Mouse (Mus musculus): Measurements from ENCODE around the gene Pde3b. TPM values are rescaled to one million over a fixed set of nuclear protein-coding genes. Genes with fewer than 3 reads are reported as not detected.

Gene Pde3b
- total and polyA plus RNA-seq, 2 experiments from 2014 or later = 3.4 to 18.3 TPM

DNA sequence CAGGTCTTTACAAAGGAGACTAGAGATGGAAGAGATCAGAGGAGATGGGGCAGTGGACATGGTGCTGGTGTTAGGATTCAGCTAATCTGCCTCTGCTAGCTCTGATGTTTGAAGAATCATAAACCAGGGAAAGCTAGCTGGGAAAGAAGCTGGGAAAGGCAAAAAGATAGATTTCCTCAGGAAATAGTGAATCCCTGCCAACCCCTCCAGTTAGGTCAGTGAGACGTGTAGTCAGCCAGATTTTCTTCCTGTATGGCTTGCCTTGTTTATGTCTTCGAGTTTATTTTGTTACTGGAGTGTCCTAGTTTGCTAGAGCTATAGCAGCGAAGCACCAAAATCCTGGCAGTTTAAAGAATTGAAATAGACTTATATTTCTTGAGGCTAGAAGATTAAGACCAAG lies 7.1 kb downstream of the Pde3b start:
- Histone ChIP-seq H3K27me3 (ENCODE audit: insufficient read depth, low read length) (no peaks in the 10 kb centered on the region), H3K4me2 (ENCODE audit: low read depth, low read length) (no peak overlapping the region), H3K27ac (no peak overlapping the region), H3K9me3 (ENCODE audit: low read length) (no peaks in the 10 kb centered on the region), H3K36me3 (ENCODE audit: insufficient read depth, low read length) (no peaks in the 10 kb centered on the region), H3K4me1 (ENCODE audit: insufficient read depth, low read length) (0 out of 2 replicates have a peak, but pooled peaks cover 5% of the 10 kb centered on the region), H3K9ac (replicated peaks; ENCODE audit: low read length) (no peak overlapping the region), H3K4me3 (ENCODE audit: low read length) (no peak overlapping the region)
- 80% methylated on average over 3 of the region's 3 CpGs for WGBS
- DNase-seq (ENCODE audit: low spot score) = no peak
- no peak for ATAC-seq
- TF ChIP-seq CTCF (IDR thresholded peaks at IDR 0.05; ENCODE audit: low read depth) = no peak

DNA sequence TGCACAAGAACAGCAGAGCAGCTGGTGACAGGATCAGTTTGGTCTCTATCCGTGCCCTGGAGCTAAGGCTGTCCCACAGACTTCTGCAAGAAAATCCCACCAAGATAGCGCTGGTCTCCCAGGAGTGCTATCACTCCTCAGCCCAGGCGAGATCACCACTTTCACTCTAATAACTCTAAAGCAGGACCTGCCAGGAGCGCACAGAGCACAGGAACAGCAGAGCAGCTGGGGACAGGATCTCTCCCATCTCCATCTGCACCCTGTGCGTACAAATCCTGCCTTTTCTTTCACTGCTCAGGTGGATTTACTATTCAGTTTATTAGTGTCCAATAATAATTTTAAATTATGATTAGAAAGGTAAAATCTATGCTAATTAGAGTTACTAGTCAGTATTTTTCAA lies 14.7 kb downstream of the Pde3b start:
- DNase-seq (ENCODE audit: low spot score) (no peak), ATAC-seq (no peak)
- Histone ChIP-seq H3K36me3 (ENCODE audit: insufficient read depth, low read length) (no peaks in the 10 kb centered on the region), H3K9ac (replicated peaks; ENCODE audit: low read length) (no peak overlapping the region), H3K9me3 (ENCODE audit: low read length) (no peaks in the 10 kb centered on the region), H3K27me3 (ENCODE audit: insufficient read depth, low read length) (no peaks in the 10 kb centered on the region), H3K27ac (no peak overlapping the region), H3K4me1 (ENCODE audit: insufficient read depth, low read length) (no peaks in the 10 kb centered on the region), H3K4me3 (ENCODE audit: low read length) (no peak overlapping the region), H3K4me2 (ENCODE audit: low read depth, low read length) (no peak overlapping the region)
- TF ChIP-seq CTCF (IDR thresholded peaks at IDR 0.05; ENCODE audit: low read depth) = no peak
- 84% methylated on average over 5 of the region's 5 CpGs for WGBS

DNA sequence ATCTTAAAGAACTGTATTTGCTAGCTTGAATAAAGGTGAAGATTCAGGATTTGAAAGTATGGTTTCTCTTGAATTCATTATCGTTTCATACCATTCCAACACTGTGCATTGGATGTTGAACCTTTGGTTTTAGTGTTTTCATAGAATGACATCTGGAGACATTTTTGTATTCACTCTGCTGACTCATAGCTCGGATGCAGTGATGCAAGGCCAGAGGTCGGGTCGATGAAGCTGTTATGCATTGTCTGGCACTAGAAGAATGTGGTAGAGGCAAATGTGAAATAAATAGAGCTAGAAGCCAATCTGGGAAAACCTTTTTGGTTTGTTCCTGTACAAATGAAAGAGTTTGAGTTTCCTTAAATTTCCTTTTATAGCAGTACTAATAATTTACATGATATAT lies 16.9 kb downstream of the Pde3b start:
- H3K9me3 ChIP-seq (ENCODE audit: low read length) = no peaks in the 10 kb centered on the region
- H3K4me2 ChIP-seq (ENCODE audit: low read depth, low read length) = no peak overlapping the region
- no peaks in the 10 kb centered on the region for H3K36me3 ChIP-seq (ENCODE audit: insufficient read depth, low read length)
- H3K9ac ChIP-seq (replicated peaks; ENCODE audit: low read length) = no peak overlapping the region
- H3K4me1 ChIP-seq (ENCODE audit: insufficient read depth, low read length) = no peaks in the 10 kb centered on the region
- TF ChIP-seq CTCF (IDR thresholded peaks at IDR 0.05; ENCODE audit: low read depth) = no peak
- H3K27me3 ChIP-seq (ENCODE audit: insufficient read depth, low read length) = no peaks in the 10 kb centered on the region
- ATAC-seq (no peak), DNase-seq (ENCODE audit: low spot score) (no peak)
- no peak overlapping the region for H3K4me3 ChIP-seq (ENCODE audit: low read length)
- H3K27ac ChIP-seq = no peak overlapping the region
- WGBS = 51% methylated on average over 4 of the region's 4 CpGs

DNA sequence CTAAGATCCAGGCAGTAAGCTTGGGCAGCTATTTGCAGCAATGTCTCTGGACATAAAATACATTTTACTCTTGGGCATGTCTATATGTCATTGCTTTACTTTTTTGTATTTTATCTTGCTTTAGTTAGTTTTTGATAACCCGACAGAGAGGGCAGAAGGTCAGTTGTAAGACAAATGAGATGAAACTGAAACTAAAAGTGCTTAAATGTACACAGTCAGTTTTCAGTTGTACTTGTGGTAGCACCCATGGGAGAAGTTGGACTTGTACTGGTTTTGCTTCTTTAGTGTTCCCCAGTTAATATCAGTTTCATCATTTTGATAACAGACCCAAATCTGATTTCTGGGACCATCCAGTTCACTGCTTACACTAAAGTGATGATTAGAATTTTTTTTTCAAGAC lies 24.6 kb downstream of the Pde3b start:
- no peaks in the 10 kb centered on the region for H3K4me1 ChIP-seq (ENCODE audit: insufficient read depth, low read length)
- WGBS = 98% methylated on average over 1 of the region's 1 CpGs
- no peak overlapping the region for H3K27ac ChIP-seq
- H3K4me3 ChIP-seq (ENCODE audit: low read length) = no peak overlapping the region
- H3K4me2 ChIP-seq (ENCODE audit: low read depth, low read length) = no peak overlapping the region
- ATAC-seq (no peak), DNase-seq (ENCODE audit: low spot score) (no peak)
- no peak for TF ChIP-seq CTCF (IDR thresholded peaks at IDR 0.05; ENCODE audit: low read depth)
- no peaks in the 10 kb centered on the region for H3K36me3 ChIP-seq (ENCODE audit: insufficient read depth, low read length)
- H3K27me3 ChIP-seq (ENCODE audit: insufficient read depth, low read length) = no peaks in the 10 kb centered on the region
- no peaks in the 10 kb centered on the region for H3K9me3 ChIP-seq (ENCODE audit: low read length)
- no peak overlapping the region for H3K9ac ChIP-seq (replicated peaks; ENCODE audit: low read length)

DNA sequence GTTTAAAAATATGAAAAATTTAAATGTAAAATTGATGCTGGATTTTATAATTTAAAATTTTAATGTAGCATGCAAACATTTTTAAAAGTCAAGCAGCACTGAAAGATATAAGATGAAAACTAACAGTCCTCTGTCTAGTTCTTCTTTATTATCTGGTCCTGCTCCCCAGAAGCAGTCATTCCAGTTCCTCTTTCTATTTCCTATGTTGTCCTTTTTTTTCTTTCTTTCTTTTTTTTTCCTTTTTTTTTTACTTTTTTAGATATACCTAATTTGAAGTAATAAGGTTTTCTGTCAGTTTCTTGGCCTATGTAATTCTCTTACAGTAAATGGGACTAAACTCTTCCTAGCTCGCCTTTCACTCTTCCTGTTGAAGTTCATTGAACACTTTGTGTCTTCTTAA lies 25.4 kb downstream of the Pde3b start:
- DNase-seq (ENCODE audit: low spot score) = no peak
- no peak overlapping the region for H3K27ac ChIP-seq

DNA sequence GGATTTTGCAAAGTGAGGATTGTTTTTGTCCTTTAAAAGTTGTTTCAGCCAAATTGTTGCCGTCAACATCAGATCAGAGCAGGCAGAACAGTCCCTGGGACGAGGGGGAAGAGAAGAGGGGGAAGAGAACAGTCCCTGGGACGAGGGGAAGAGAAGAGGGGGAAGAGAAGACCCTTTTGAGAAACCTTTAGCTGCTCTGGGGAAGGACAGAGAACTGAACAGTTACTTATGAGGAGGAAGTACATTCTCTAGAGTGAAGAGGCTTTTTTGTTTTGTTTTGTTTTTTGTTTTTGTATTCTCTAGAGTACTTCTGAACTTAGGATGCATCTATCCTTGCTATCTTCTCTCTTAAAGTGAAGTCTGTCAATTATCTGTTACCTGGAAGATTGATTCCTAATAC lies 37.8 kb downstream of the Pde3b start:
- ATAC-seq (no peak), DNase-seq (ENCODE audit: low spot score) (no peak)
- TF ChIP-seq CTCF (IDR thresholded peaks at IDR 0.05; ENCODE audit: low read depth) = no peak
- H3K36me3 ChIP-seq (ENCODE audit: insufficient read depth, low read length) = no peaks in the 10 kb centered on the region
- H3K27ac ChIP-seq = no peak overlapping the region
- no peak overlapping the region for H3K4me3 ChIP-seq (ENCODE audit: low read length)
- WGBS = 68% methylated on average over 3 of the region's 3 CpGs
- no peak overlapping the region for H3K9ac ChIP-seq (replicated peaks; ENCODE audit: low read length)
- no peaks in the 10 kb centered on the region for H3K4me1 ChIP-seq (ENCODE audit: insufficient read depth, low read length)
- no peaks in the 10 kb centered on the region for H3K9me3 ChIP-seq (ENCODE audit: low read length)
- no peaks in the 10 kb centered on the region for H3K27me3 ChIP-seq (ENCODE audit: insufficient read depth, low read length)
- H3K4me2 ChIP-seq (ENCODE audit: low read depth, low read length) = no peak overlapping the region

More for the DNA sequence above, 25.4 kb downstream of the Pde3b start:
- no peak overlapping the region for H3K4me3 ChIP-seq (ENCODE audit: low read length)
- H3K4me2 ChIP-seq (ENCODE audit: low read depth, low read length) = no peak overlapping the region
- no peaks in the 10 kb centered on the region for H3K36me3 ChIP-seq (ENCODE audit: insufficient read depth, low read length)
- 100% methylated on average over 1 of the region's 1 CpGs for WGBS
- no peak for ATAC-seq
- no peaks in the 10 kb centered on the region for H3K27me3 ChIP-seq (ENCODE audit: insufficient read depth, low read length)
- no peak overlapping the region for H3K9ac ChIP-seq (replicated peaks; ENCODE audit: low read length)
- H3K9me3 ChIP-seq (ENCODE audit: low read length) = no peaks in the 10 kb centered on the region
- TF ChIP-seq CTCF (IDR thresholded peaks at IDR 0.05; ENCODE audit: low read depth) = no peak
- no peaks in the 10 kb centered on the region for H3K4me1 ChIP-seq (ENCODE audit: insufficient read depth, low read length)

DNA sequence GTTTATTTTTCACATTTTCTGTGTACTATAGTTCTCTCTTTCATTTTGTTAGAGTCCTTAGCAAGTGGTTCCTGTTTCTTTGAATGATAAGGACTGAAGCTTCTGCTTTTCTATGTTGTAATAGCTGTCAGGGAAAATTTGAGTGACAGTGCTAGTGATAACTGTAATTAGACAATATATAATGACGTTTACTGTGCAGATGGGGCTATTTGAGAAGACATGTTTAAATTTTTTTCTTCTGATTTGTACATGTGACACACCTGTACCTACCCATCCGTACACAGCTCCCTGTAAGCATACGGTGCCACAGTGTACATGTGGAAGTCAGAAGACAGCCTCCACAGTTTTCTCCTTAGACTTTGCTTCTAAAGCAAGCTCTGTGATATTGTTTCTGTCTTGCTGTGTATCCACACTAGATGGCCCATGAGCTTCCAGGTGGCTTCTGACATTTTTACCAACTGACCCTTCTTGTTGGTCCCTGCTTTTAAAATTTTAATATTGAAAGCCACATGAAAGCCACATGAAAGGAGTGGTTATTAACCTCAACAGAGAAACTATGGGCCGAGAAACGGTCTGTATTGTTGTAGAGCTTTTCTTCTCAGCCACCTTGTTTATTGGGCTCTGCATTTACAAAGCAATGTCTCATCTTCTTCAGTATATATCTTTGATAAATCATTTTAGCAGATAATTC lies 38.4 kb downstream of the Pde3b start:
- Histone ChIP-seq H3K36me3 (ENCODE audit: insufficient read depth, low read length) (no peaks in the 10 kb centered on the region), H3K9ac (replicated peaks; ENCODE audit: low read length) (no peak overlapping the region), H3K4me1 (ENCODE audit: insufficient read depth, low read length) (no peaks in the 10 kb centered on the region), H3K4me2 (ENCODE audit: low read depth, low read length) (no peak overlapping the region), H3K4me3 (ENCODE audit: low read length) (no peak overlapping the region), H3K9me3 (ENCODE audit: low read length) (no peaks in the 10 kb centered on the region), H3K27me3 (ENCODE audit: insufficient read depth, low read length) (no peaks in the 10 kb centered on the region), H3K27ac (no peak overlapping the region)
- DNase-seq (ENCODE audit: low spot score) (no peak), ATAC-seq (no peak)
- 91% methylated on average over 5 of the region's 5 CpGs for WGBS
- no peak for TF ChIP-seq CTCF (IDR thresholded peaks at IDR 0.05; ENCODE audit: low read depth)

All from hindbrain, postnatal 0 days (tissue).